8 mouse cellular contexts compared by ENCODE assay signal in the genomic region with DNA sequence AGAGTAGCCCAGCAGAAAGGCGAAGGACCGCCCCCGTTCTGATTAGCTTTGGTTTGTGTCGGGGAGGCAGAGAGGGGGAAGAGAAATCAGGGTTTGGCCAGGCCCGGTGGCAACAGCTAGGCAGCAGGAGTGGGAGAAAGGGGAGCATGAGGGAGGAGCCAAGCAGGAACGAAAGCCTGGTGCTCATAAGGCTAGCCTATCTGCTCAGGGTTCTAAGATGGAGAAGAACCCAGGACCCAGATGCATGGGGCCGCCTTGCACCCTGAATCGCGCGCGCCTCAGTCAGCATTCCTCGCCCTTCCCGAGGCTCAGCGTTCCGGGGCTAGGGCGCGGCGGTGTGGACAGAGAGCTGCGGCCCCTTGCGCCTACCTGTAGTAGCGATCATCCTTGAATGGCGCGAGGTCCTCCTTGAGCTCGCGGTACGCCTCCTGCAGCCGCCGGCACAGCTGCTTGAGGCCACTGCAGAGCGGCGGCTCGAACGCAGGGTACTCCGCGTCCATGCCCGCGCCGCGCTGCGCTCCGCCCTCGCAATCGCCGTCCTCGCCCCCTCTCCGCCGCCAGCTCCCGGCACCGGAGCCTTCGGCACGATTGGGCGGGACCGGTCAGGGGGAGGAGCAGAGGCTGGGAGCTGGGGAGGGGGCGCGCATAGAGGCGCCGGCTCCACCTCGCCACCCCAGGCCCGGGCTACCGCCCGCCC. TPM values are rescaled to one million over a fixed set of nuclear protein-coding genes. Genes with fewer than 3 reads are reported as not detected.
A peak's percentile ranks its signal among the peaks of the same experiment; 100 is the strongest.
DNase-seq lines count a peak whose midpoint lies in the region; ATAC-seq and TF ChIP-seq lines count a peak whose summit lies in the region.
"Not testable (repeated sequence)": the region's sequence is repeated elsewhere in the genome, so short reads cannot be mapped to it uniquely, and the experiment has no call there.

No protein-coding gene starts in this region.

- not testable (repeated sequence) for TF ChIP-seq POLR2A in cerebellum, adult 2 months (IDR thresholded peaks at IDR 0.05; ENCODE audit: borderline replicate concordance, insufficient read depth, low read length)

- not testable (repeated sequence) for H3K4me1 ChIP-seq in cerebellum, adult 2 months (ENCODE audit: control insufficient read depth, insufficient read depth, low read length); embryonic facial prominence, embryonic 15.5 days; forebrain, postnatal 0 days (ENCODE audit: insufficient read depth); hindbrain, embryonic 15.5 days (replicated peaks); kidney, embryonic 15.5 days; lung, embryonic 16.5 days (replicated peaks; ENCODE audit: control insufficient read depth, insufficient read depth, low read length); midbrain, postnatal 0 days (ENCODE audit: insufficient read depth, low read length); stomach, postnatal 0 days (replicated peaks; ENCODE audit: control insufficient read depth, insufficient read depth)

- not testable (repeated sequence) for H3K27me3 ChIP-seq in cerebellum, adult 2 months (ENCODE audit: control insufficient read depth, insufficient read depth, low read length); embryonic facial prominence, embryonic 15.5 days; forebrain, postnatal 0 days (ENCODE audit: insufficient read depth, low read length); hindbrain, embryonic 15.5 days; kidney, embryonic 15.5 days; lung, embryonic 16.5 days (ENCODE audit: control insufficient read depth, insufficient read depth, low read depth, low read length); midbrain, postnatal 0 days (ENCODE audit: insufficient read depth, low read length); stomach, postnatal 0 days (ENCODE audit: control insufficient read depth, insufficient read depth, low read length)

- peak; percentile 35 for ATAC-seq in embryonic facial prominence, embryonic 15.5 days (ENCODE audit: insufficient number of reproducible peaks, low FRiP score, low TSS enrichment, low read depth)
- peak; percentile 89 for ATAC-seq in forebrain, postnatal 0 days
- ATAC-seq in hindbrain, embryonic 15.5 days (ENCODE audit: low FRiP score, low read depth) = peak; percentile 84
- 0 out of 2 replicates have a peak, but pooled peaks have one; percentile 33 for ATAC-seq in kidney, embryonic 15.5 days (replicated peaks; ENCODE audit: low FRiP score)
- peak; percentile 21 for ATAC-seq in lung, embryonic 16.5 days (ENCODE audit: low read depth)
- peak; percentile 76 for ATAC-seq in midbrain, postnatal 0 days (ENCODE audit: low FRiP score)
- peak; percentile 32; the same call in 1 of the 2 replicates for ATAC-seq in stomach, postnatal 0 days (ENCODE audit: low FRiP score, low TSS enrichment)

- H3K9me3 ChIP-seq in embryonic facial prominence, embryonic 15.5 days (replicated peaks); forebrain, postnatal 0 days (ENCODE audit: low read length); hindbrain, embryonic 15.5 days; kidney, embryonic 15.5 days (replicated peaks); lung, embryonic 16.5 days (ENCODE audit: control insufficient read depth, low read length); midbrain, postnatal 0 days (ENCODE audit: low read length); stomach, postnatal 0 days (ENCODE audit: control insufficient read depth, low read length): not testable (repeated sequence)

- not testable (repeated sequence) for TF ChIP-seq CTCF in cerebellum, adult 2 months (IDR thresholded peaks at IDR 0.05; ENCODE audit: borderline replicate concordance, insufficient read depth, low read depth, low read length); forebrain, postnatal 0 days (IDR thresholded peaks at IDR 0.05; ENCODE audit: low read depth); midbrain, postnatal 0 days (IDR thresholded peaks at IDR 0.05); stomach, postnatal 0 days (IDR thresholded peaks at IDR 0.05; ENCODE audit: low read depth)

- 0 out of 2 replicates have a peak overlapping the region, but pooled peaks have one; percentile 20 for H3K27ac ChIP-seq in cerebellum, adult 2 months (ENCODE audit: insufficient read depth, low read length)
- H3K27ac ChIP-seq in embryonic facial prominence, embryonic 15.5 days (replicated peaks); forebrain, postnatal 0 days (ENCODE audit: low read depth, low read length); hindbrain, embryonic 15.5 days (replicated peaks); kidney, embryonic 15.5 days; lung, embryonic 16.5 days (ENCODE audit: low read length); midbrain, postnatal 0 days (ENCODE audit: low read depth, low read length); stomach, postnatal 0 days (replicated peaks): not testable (repeated sequence)

- H3K36me3 ChIP-seq in embryonic facial prominence, embryonic 15.5 days; forebrain, postnatal 0 days (ENCODE audit: insufficient read depth); hindbrain, embryonic 15.5 days; kidney, embryonic 15.5 days; lung, embryonic 16.5 days (ENCODE audit: control insufficient read depth, insufficient read depth, low read length); midbrain, postnatal 0 days (ENCODE audit: insufficient read depth, low read length); stomach, postnatal 0 days (ENCODE audit: control insufficient read depth, insufficient read depth, low read length): not testable (repeated sequence)

- H3K4me3 ChIP-seq in cerebellum, adult 2 months (replicated peaks; ENCODE audit: insufficient read depth, low read depth, low read length) = peak overlapping the region; percentile 64
- not testable (repeated sequence) for H3K4me3 ChIP-seq in embryonic facial prominence, embryonic 15.5 days (replicated peaks); kidney, embryonic 15.5 days (replicated peaks); lung, embryonic 16.5 days (ENCODE audit: low read length); stomach, postnatal 0 days (ENCODE audit: low read depth, low read length)
- peak overlapping the region; percentile 25; the same call in 1 of the 2 replicates for H3K4me3 ChIP-seq in forebrain, postnatal 0 days (ENCODE audit: low read depth, low read length)
- H3K4me3 ChIP-seq in hindbrain, embryonic 15.5 days = peak overlapping the region; percentile 38
- peak overlapping the region; percentile 30 for H3K4me3 ChIP-seq in midbrain, postnatal 0 days (ENCODE audit: low read depth, low read length)

- DNase-seq in cerebellum, adult 2 months = peak; percentile 29 to 53
- not testable (repeated sequence) for DNase-seq in forebrain, postnatal 0 days; midbrain, postnatal 0 days (ENCODE audit: low spot score); stomach, postnatal 0 days (ENCODE audit: low spot score)

- not testable (repeated sequence) for H3K9ac ChIP-seq in embryonic facial prominence, embryonic 15.5 days; hindbrain, embryonic 15.5 days; kidney, embryonic 15.5 days; lung, embryonic 16.5 days (ENCODE audit: low read length); midbrain, postnatal 0 days (replicated peaks; ENCODE audit: low read length, poor library complexity, severe bottlenecking); stomach, postnatal 0 days (ENCODE audit: low read length)
- H3K9ac ChIP-seq in forebrain, postnatal 0 days = 0 out of 2 replicates have a peak overlapping the region, but pooled peaks have one; percentile 33

- not testable (repeated sequence) for TF ChIP-seq EP300 in stomach, postnatal 0 days (optimal IDR thresholded peaks at IDR 0.05)

- H3K4me2 ChIP-seq in embryonic facial prominence, embryonic 15.5 days (replicated peaks); kidney, embryonic 15.5 days; lung, embryonic 16.5 days (ENCODE audit: low read depth, low read length); stomach, postnatal 0 days (replicated peaks; ENCODE audit: low read depth): not testable (repeated sequence)
- H3K4me2 ChIP-seq in forebrain, postnatal 0 days (ENCODE audit: low read depth) = peak overlapping the region; percentile 37; the same call in 1 of the 2 replicates
- H3K4me2 ChIP-seq in hindbrain, embryonic 15.5 days = peak overlapping the region; percentile 52
- peak overlapping the region; percentile 28; the same call in 1 of the 2 replicates for H3K4me2 ChIP-seq in midbrain, postnatal 0 days (ENCODE audit: low read depth, low read length, poor library complexity, severe bottlenecking)

- under 1% methylated on average over 10 of the region's 60 CpGs for WGBS in cerebellum, adult 2 months
- WGBS in embryonic facial prominence, embryonic 15.5 days = 0% methylated on average over 16 of the region's 60 CpGs
- 0% methylated on average over 3 of the region's 60 CpGs for WGBS in forebrain, postnatal 0 days
- 3% methylated on average over 6 of the region's 60 CpGs for WGBS in hindbrain, embryonic 15.5 days
- 7% methylated on average over 6 of the region's 60 CpGs for WGBS in kidney, embryonic 15.5 days
- 0% methylated on average over 2 of the region's 60 CpGs for WGBS in lung, embryonic 16.5 days
- 0% methylated on average over 2 of the region's 60 CpGs for WGBS in midbrain, postnatal 0 days
- 0% methylated on average over 3 of the region's 60 CpGs for WGBS in stomach, postnatal 0 days

RNA-seq across cellular contexts. Expression of a gene that starts 3.9 kb away (rescaled TPM):
- polyA plus RNA-seq in cerebellum, adult 2 months (2012; rRNA removed) = 18.7 and 19.9 TPM in 2 replicates
- 14.8 and 17.2 TPM in 2 replicates for polyA plus RNA-seq in embryonic facial prominence, embryonic 15.5 days (2015; fragmentation: Nextera tagmentation; extraction: Ambion mirVana)
- total RNA-seq in forebrain, postnatal 0 days (2014; rRNA removed) = 27.3 and 29.4 TPM in 2 replicates
- 30.8 and 33.4 TPM in 2 replicates for polyA plus RNA-seq in forebrain, postnatal 0 days (2015; fragmentation: Nextera tagmentation; extraction: Ambion mirVana)
- polyA plus RNA-seq in hindbrain, embryonic 15.5 days (2015; fragmentation: Nextera tagmentation; extraction: Ambion mirVana) = 50.2 and 52.7 TPM in 2 replicates
- polyA plus RNA-seq in kidney, embryonic 15.5 days (2015; fragmentation: Nextera tagmentation; extraction: Ambion mirVana) = 14.7 and 16.3 TPM in 2 replicates
- 17.4 and 18.4 TPM in 2 replicates for polyA plus RNA-seq in lung, embryonic 16.5 days (2015; fragmentation: Nextera tagmentation; extraction: Ambion mirVana)
- 31.2 and 32.6 TPM in 2 replicates for total RNA-seq in midbrain, postnatal 0 days (2014; rRNA removed)
- polyA plus RNA-seq in midbrain, postnatal 0 days (2015; fragmentation: Nextera tagmentation; extraction: Ambion mirVana) = 44.0 and 45.0 TPM in 2 replicates
- polyA plus RNA-seq in stomach, postnatal 0 days (2015; fragmentation: Nextera tagmentation; extraction: Ambion mirVana) = 5.9 and 6.3 TPM in 2 replicates

Comparison
In these comparisons a context has a peak if more than half of its experiments do, and no peak if none do; other contexts are left out.
1. ATAC-seq: peak in every context shown above with its lines; median percentile 89 in forebrain, postnatal 0 days; 84 in hindbrain, embryonic 15.5 days; 76 in midbrain, postnatal 0 days; 35 in embryonic facial prominence, embryonic 15.5 days; 33 in kidney, embryonic 15.5 days; 32 in stomach, postnatal 0 days; 21 in lung, embryonic 16.5 days.